ENCODE assay signal across 13 mouse cellular contexts in the genomic region with DNA sequence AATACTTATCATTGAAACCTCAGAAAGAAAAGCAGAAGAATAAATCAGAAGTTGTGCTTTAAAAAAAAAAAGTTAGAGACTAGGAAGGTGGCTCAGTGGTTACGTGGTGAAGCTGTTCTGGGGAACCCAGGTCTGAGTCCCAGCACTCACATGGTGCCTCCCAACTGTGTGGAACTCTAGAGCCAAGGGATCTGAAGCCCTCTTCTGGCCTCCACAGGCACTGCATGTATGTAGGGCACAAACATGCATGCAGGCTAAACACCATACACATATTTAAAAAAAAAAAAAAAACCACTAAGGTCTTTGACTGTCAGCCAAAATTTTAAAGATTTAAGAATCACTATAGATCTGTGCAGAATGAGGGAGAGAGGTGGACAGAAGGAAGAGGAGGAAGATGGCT. TPM values are rescaled to one million over a fixed set of nuclear protein-coding genes. Genes with fewer than 3 reads are reported as not detected.
DNase-seq lines count a peak whose midpoint lies in the region; ATAC-seq and TF ChIP-seq lines count a peak whose summit lies in the region.
"Had no signal": no experiment of that assay in that cellular context is flagged by ENCODE, and none has a peak within 500 bp of the region (broad histone marks: within the 10 kb centered on the region; RNA-seq: fewer than 3 reads in every experiment).

No protein-coding gene starts in this region.

- no peak for TF ChIP-seq POLR2A in testis, adult 2 months (IDR thresholded peaks at IDR 0.05; ENCODE audit: control insufficient read depth, low read depth, low read length)

- H3K4me3 ChIP-seq in intestine, postnatal 0 days (ENCODE audit: low read depth, low read length) = no peak overlapping the region
- H3K4me3 ChIP-seq in intestine, embryonic 16.5 days (ENCODE audit: low read length) = no peak overlapping the region
- no peak overlapping the region for H3K4me3 ChIP-seq in testis, adult 2 months (ENCODE audit: control insufficient read depth, low read depth, low read length)
- no peak overlapping the region for H3K4me3 ChIP-seq in forebrain, embryonic 15.5 days
- H3K4me3 ChIP-seq: limb, embryonic 15.5 days; neural tube, embryonic 12.5 days had no signal

- no peaks in the 10 kb centered on the region for H3K4me1 ChIP-seq in intestine, postnatal 0 days (replicated peaks; ENCODE audit: control insufficient read depth, insufficient read depth, low read length)
- no peaks in the 10 kb centered on the region for H3K4me1 ChIP-seq in intestine, embryonic 16.5 days (ENCODE audit: control insufficient read depth, insufficient read depth, low read length)
- no peaks in the 10 kb centered on the region for H3K4me1 ChIP-seq in testis, adult 2 months (ENCODE audit: control insufficient read depth, insufficient read depth, low read length)
- H3K4me1 ChIP-seq in forebrain, embryonic 15.5 days = peaks cover 18% of the 10 kb centered on the region
- H3K4me1 ChIP-seq: limb, embryonic 15.5 days had no signal

- H3K9ac ChIP-seq in intestine, postnatal 0 days (ENCODE audit: low read depth, low read length) = no peak overlapping the region
- H3K9ac ChIP-seq in intestine, embryonic 16.5 days (ENCODE audit: low read depth, low read length) = no peak overlapping the region
- H3K9ac ChIP-seq in forebrain, embryonic 15.5 days (replicated peaks) = no peak overlapping the region
- H3K9ac ChIP-seq: limb, embryonic 15.5 days; neural tube, embryonic 12.5 days had no signal

- H3K9me3 ChIP-seq in intestine, postnatal 0 days (ENCODE audit: control insufficient read depth) = no peaks in the 10 kb centered on the region
- no peaks in the 10 kb centered on the region for H3K9me3 ChIP-seq in intestine, embryonic 16.5 days (ENCODE audit: control insufficient read depth, low read length)
- H3K9me3 ChIP-seq in forebrain, embryonic 15.5 days = no peaks in the 10 kb centered on the region
- H3K9me3 ChIP-seq: limb, embryonic 15.5 days had no signal

- TF ChIP-seq CTCF in intestine, postnatal 0 days (IDR thresholded peaks at IDR 0.05; ENCODE audit: low read depth) = peak; percentile 50
- peak; percentile 4; the same call in 1 of the 2 replicates for TF ChIP-seq CTCF in testis, adult 2 months (IDR thresholded peaks at IDR 0.05; ENCODE audit: control insufficient read depth, insufficient read depth, insufficient replicate concordance, low read depth, low read length)

- no peak overlapping the region for H3K27ac ChIP-seq in intestine, postnatal 0 days (ENCODE audit: low read depth, low read length)
- no peak overlapping the region for H3K27ac ChIP-seq in intestine, embryonic 16.5 days (ENCODE audit: low read length)
- no peak overlapping the region for H3K27ac ChIP-seq in testis, adult 2 months (ENCODE audit: control insufficient read depth, insufficient read depth, low read depth, low read length)
- no peak overlapping the region for H3K27ac ChIP-seq in forebrain, embryonic 15.5 days (replicated peaks)
- H3K27ac ChIP-seq: limb, embryonic 15.5 days; neural tube, embryonic 12.5 days had no signal

- no peaks in the 10 kb centered on the region for H3K27me3 ChIP-seq in intestine, postnatal 0 days (replicated peaks; ENCODE audit: control insufficient read depth, insufficient read depth, low read length)
- H3K27me3 ChIP-seq in intestine, embryonic 16.5 days (replicated peaks; ENCODE audit: control insufficient read depth, insufficient read depth, low read length) = no peaks in the 10 kb centered on the region
- H3K27me3 ChIP-seq in testis, adult 2 months (ENCODE audit: control insufficient read depth, insufficient read depth, low read length) = no peaks in the 10 kb centered on the region
- no peaks in the 10 kb centered on the region for H3K27me3 ChIP-seq in forebrain, embryonic 15.5 days
- H3K27me3 ChIP-seq: limb, embryonic 15.5 days; neural tube, embryonic 12.5 days had no signal

- H3K36me3 ChIP-seq in intestine, postnatal 0 days (ENCODE audit: control insufficient read depth, insufficient read depth) = no peaks in the 10 kb centered on the region
- no peaks in the 10 kb centered on the region for H3K36me3 ChIP-seq in intestine, embryonic 16.5 days (ENCODE audit: control insufficient read depth, insufficient read depth, low read length)
- H3K36me3 ChIP-seq in testis, adult 2 months (ENCODE audit: control insufficient read depth, insufficient read depth, low read length) = peaks cover 1% of the 10 kb centered on the region; the same call in 1 of the 2 replicates
- no peaks in the 10 kb centered on the region for H3K36me3 ChIP-seq in forebrain, embryonic 15.5 days
- H3K36me3 ChIP-seq: limb, embryonic 15.5 days; neural tube, embryonic 12.5 days had no signal

- no peak overlapping the region for H3K4me2 ChIP-seq in intestine, postnatal 0 days (replicated peaks; ENCODE audit: low read depth)
- no peak overlapping the region for H3K4me2 ChIP-seq in intestine, embryonic 16.5 days (ENCODE audit: low read depth, low read length)
- H3K4me2 ChIP-seq in forebrain, embryonic 15.5 days (replicated peaks) = no peak overlapping the region
- H3K4me2 ChIP-seq: limb, embryonic 15.5 days; neural tube, embryonic 12.5 days had no signal

- ATAC-seq in intestine, postnatal 0 days = no peak
- no peak for ATAC-seq in intestine, embryonic 16.5 days
- 0 out of 2 replicates have a peak, but pooled peaks have one; percentile 25 for ATAC-seq in common myeloid progenitor, adult 5-6 weeks (replicated peaks; ENCODE audit: low read depth, poor library complexity, severe bottlenecking)
- ATAC-seq in forebrain, embryonic 15.5 days (replicated peaks) = no peak

- 100% methylated on average over 1 of the region's 1 CpGs for WGBS in intestine, postnatal 0 days
- 94% methylated on average over 1 of the region's 1 CpGs for WGBS in intestine, embryonic 16.5 days
- 94% methylated on average over 1 of the region's 1 CpGs for WGBS in forebrain, embryonic 15.5 days

- no peak for DNase-seq in testis, postnatal 10 days (ENCODE audit: low spot score)
- DNase-seq in c-Kit-positive CD71-positive TER-119-positive erythroid progenitor cells, embryonic 14.5 days (ENCODE audit: low spot score) = no peak
- DNase-seq: adrenal gland, postnatal 14 days; cerebellum, adult 18-20 months; heart, postnatal 4 days; right cerebral cortex, adult 18-20 months had no signal

RNA-seq across cellular contexts. Expression of a gene that starts 20.4 kb away (rescaled TPM):
- 6.1 and 6.9 TPM in 2 replicates for polyA plus RNA-seq in intestine, postnatal 0 days (2015; fragmentation: Nextera tagmentation; extraction: Ambion mirVana)
- polyA plus RNA-seq in intestine, embryonic 16.5 days (2015; fragmentation: Nextera tagmentation; extraction: Ambion mirVana) = 6.6 and 6.8 TPM in 2 replicates
- 25.4 and 28.0 TPM in 2 replicates for polyA plus RNA-seq in testis, adult 2 months (2012; rRNA removed)
- 17.7 and 22.4 TPM in 2 replicates for total RNA-seq in common myeloid progenitor, adult 5-6 weeks (2017)
- polyA plus RNA-seq in forebrain, embryonic 15.5 days (2015; fragmentation: Nextera tagmentation; extraction: Ambion mirVana) = 29.2 and 31.0 TPM in 2 replicates
